Mouse (Mus musculus): ENCODE results near the gene Gm21173. TPM values are rescaled to one million over a fixed set of nuclear protein-coding genes. Genes with fewer than 3 reads are reported as not detected.
"Not testable (repeated sequence)": the region's sequence is repeated elsewhere in the genome, so short reads cannot be mapped to it uniquely, and the experiment has no call there.

The Gm21173 gene
- total RNA-seq (2021) (not detected), polyA plus RNA-seq (2012; rRNA removed) (not detected in 2 replicates)
- long read RNA-seq = 0 reads

DNA sequence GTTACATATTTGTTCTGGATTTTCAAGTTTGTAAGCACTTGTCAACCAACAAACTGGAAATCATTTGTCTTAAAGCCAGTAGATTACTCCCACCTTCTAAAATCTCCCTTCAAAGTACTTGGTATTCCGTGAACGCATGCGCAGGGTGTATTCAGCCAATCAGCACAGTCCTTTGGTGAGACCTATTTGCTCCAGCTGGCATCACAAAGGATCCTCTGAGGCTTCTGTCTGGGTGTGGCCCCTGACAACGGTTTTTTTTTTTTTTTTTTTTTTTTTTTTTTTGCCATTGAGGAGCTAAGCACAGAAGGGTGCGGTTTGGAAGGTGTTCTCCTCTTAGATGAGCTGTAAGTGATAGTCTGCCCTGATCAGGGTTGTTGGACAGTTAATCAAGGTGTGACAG, at the start of gene Gm21173:
TSS of gene Gm21173 (plus strand) at position 301 of the 400 bp plus-strand sequence.
- H3K27me3 ChIP-seq (ENCODE audit: control insufficient read depth, insufficient read depth, low read length); intact Hi-C loops (cut with DNase I); H3K9ac ChIP-seq (ENCODE audit: low read depth, low read length); H3K79me2 ChIP-seq (replicated peaks; ENCODE audit: control insufficient read depth, insufficient read depth, low read length); DNase-seq; H3K27ac ChIP-seq; H3K4me3 ChIP-seq; H3K4me1 ChIP-seq (ENCODE audit: control insufficient read depth, insufficient read depth, low read length); H3K36me3 ChIP-seq (ENCODE audit: control insufficient read depth, insufficient read depth, low read length): not testable (repeated sequence)
- WGBS = no CpG with 5 or more reads among the region's 5 CpGs
